Mouse (Mus musculus) liver, embryonic 14.5 days (tissue): ENCODE results near the gene Cemip2.

Experiments
- CTCF ChIP-seq: IDR thresholded peaks from 2 replicates; pipeline ENCODE4 v1.5.1; 2016; ENCODE audit warnings: antibody characterized with exemption, low read depth, control low read depth
- EP300 ChIP-seq: IDR thresholded peaks from 2 replicates; pipeline ENCODE4 v1.6.1; 2016; ENCODE audit warnings: antibody characterized with exemption, low read depth

- no peak for TF ChIP-seq CTCF
- TF ChIP-seq EP300, result no peak
Observed at GRCm38 (mm10) chr19:21820126-21820525, 42.0 kb downstream of the Cemip2 start.
